Mouse (Mus musculus) mammary gland, adult 2 months (tissue): ENCODE data around the gene C5ar2. TPM values are rescaled to one million over a fixed set of nuclear protein-coding genes. Genes with fewer than 3 reads are reported as not detected.

ENCODE experiments used
- polyA plus RNA-seq: library from polyadenylated mRNA; depleted of rRNA; stranded (reverse); fragments of >200 nt; gene quantifications from 2 replicates; pipeline ENCODE4 v1.2.3, GENCODE M21; 2012; ENCODE audit warnings: low replicate concordance; rRNA removed

The C5ar2 gene
- 2.2 and 2.4 TPM in 2 replicates for polyA plus RNA-seq

DNA sequence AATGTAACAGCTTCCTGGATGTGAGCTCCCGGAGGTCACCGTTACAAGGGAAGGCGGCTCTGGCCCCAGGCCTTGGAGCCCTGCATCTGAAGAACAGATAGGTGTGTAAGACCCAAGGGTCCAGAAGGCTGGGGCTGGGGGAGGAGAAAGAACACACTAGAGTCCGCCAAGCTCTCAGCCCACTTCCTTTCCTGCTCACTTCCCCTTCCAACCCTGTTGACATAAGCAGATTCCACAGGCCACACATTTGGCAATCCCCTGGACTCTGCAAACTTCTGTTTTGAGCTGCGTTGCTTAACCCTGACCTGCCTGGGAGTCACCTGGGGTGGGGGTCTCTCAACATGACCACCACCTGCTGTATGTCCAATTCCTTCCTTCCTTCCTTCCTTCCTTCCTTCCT lies at the start of gene C5ar2:
Gene C5ar2, minus strand, starts transcription at position 88 of the 400 bp plus-strand sequence.

DNA sequence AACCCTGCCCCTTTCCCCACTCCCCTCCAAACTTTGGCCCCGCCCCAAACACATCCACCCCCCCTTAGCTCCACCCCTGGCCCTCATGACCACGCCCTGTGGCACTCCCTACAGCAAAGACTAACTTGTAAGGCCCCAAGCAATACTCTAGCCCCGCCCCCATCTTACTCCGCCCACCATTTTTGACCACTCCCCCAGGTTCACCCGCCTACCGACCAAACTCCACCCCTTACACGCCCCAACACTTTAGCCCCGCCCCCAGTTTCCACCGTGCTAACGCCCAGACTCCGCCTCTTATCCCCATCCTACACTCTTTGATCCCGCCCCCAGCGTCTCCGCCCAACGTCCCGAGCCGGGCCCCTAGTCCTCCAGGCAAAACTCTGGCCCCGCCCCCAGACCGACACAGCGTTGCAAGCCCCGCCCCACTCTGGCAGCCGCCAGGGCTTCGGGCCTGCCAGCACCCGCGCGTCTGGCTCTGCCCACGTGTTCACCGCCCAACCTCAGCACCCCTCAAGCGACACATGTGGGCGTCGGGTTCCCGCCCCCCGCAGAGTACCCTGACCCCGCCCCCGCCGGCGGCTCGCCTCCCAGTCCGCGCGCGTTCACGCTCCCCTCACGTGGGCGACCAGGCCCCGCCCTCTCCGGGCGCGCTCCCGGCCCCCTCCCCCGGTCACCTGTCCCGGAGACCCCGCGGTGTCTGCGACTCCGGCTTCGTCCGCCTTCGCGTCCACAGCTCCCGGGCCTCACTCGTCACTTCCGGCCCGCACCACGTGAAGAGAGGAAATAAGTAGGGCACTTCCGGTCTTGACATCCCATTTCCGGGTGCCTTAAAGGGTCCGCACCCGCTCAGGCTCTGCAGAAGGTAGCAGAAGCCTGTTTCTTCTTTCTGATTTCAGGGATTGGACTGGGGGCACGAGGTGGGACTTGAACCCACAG lies 42.3 kb upstream of the C5ar2 start, which contains the start of gene Ccdc9:
Gene Ccdc9, minus strand, starts transcription at position 770 of the 936 bp plus-strand sequence.

DNA sequence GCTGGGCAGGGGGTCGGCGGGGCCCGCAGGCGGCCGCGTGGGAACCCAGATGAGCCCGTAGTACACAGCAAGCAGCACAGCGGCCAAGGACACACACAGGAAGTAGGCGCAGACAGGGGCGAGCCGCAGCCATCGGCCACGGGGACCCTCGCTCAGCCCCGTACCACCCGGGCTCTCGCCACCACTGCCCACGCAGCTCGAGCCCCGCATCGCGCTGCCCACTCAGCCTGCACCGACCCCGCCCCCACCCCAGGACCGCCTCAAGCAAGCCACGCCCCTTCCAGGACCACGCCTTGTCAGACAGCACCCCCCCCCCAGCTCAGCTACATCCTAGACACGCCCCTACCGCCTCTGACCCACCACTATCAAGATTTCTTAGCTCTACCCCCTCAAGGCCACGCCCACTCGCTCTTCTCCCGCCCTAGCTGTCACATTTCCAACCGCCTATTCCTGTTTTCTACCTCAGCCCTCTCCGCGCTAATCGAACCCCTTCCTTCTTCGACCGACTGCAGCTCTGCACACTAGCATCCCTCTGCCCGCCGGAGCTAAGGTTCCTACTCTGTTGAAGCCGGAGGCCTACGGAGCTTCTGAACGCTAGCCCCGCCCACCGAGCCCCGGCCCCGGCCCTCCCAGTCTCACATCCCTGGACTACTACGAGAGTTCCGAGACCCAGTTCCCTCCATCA lies 29.3 kb upstream of the C5ar2 start, which contains the start of gene Inafm1:
Gene Inafm1, minus strand, starts transcription at position 537 of the 685 bp plus-strand sequence.

DNA sequence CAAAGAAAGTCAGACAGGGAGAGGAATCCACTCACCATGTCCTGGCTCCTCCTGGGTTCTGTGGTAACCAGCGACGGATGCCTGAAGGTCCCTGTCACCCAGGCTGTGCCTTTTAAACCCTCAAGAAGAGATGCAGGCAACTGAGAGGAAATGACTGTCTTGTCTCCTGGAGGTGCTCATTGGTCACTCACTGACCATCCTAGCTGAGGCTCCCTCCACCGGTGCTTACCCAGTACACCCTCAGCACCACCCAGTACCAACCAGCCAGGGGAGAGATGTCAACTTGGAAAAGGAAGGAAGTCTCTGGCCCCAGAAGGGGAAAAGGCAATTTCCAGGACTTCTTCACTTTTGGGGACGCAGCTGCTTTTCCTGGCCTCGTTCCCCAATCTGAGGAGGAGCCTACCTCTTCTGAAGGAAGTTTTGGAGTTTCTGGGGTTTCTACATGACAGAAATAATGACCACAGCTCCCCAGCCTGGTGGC lies 15.2 kb upstream of the C5ar2 start, which contains the start of gene C5ar1:
Gene C5ar1, minus strand, starts transcription at position 431 of the 481 bp plus-strand sequence.

DNA sequence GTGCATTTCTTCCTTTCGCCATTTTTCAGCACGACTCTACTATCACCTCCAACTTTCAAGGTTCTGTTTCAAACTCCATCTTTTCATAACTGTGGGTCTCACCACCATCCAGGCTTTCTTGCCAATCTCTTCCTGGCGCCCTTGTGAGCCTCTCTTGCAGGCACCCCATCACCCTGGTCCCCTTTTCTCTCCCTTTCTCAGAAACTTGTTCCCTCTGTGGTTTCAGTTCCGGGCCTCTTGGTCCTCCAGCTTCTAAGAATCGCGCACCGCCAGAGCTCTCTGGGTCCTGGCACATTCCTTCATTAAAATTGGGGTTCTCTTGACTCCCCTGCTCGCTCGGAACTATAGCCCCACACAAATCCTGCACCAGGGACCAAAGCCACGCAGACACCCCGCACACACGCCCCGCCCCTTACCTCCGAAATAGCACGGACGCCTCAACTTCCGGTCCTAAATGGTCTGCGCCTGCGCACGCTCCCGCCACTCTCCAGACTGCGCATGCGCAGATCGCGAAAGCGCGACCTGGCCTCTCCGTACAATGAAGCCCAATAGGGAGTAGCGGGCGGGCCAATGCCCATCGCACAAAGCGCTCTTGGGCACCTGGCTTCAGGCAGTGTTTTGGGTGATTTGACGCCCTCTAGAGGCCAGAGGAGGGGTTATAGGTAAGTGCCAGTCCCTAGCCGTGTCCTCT lies 22.2 kb downstream of the C5ar2 start, which contains the start of gene Dhx34:
Gene Dhx34, minus strand, starts transcription at position 456 of the 691 bp plus-strand sequence.

Other genes with a start within 250 kb of the C5ar2 start
- gene Bicra, start 196.2 kb downstream of the C5ar2 start, polyA plus RNA-seq = 10.1 and 43.2 TPM in 2 replicates
- gene Zfp541, start 182.3 kb downstream of the C5ar2 start, polyA plus RNA-seq = 0.03 and 0.05 TPM in 2 replicates
- gene Napa, start 145.7 kb downstream of the C5ar2 start, polyA plus RNA-seq = 258 and 285 TPM in 2 replicates
- 34.0 and 35.9 TPM in 2 replicates for gene Kptn, start 124.3 kb downstream of the C5ar2 start, polyA plus RNA-seq
- gene Slc8a2, start 114.3 kb downstream of the C5ar2 start, polyA plus RNA-seq = 0.73 and 1.2 TPM in 2 replicates
- 30.5 and 61.0 TPM in 2 replicates for gene Meis3, start 69.1 kb downstream of the C5ar2 start, polyA plus RNA-seq
- gene Dhx34, start 22.1 kb downstream of the C5ar2 start, polyA plus RNA-seq = 30.6 and 48.4 TPM in 2 replicates
- gene C5ar1, start 15.4 kb upstream of the C5ar2 start, polyA plus RNA-seq = 24.8 and 42.3 TPM in 2 replicates
- gene Inafm1, start 29.5 kb upstream of the C5ar2 start, polyA plus RNA-seq = 26.4 and 112 TPM in 2 replicates
- 24.1 and 26.8 TPM in 2 replicates for gene Ccdc9, start 42.6 kb upstream of the C5ar2 start, polyA plus RNA-seq
- gene Bbc3, start 64.2 kb upstream of the C5ar2 start, polyA plus RNA-seq = 19.3 and 130 TPM in 2 replicates
- gene Sae1, start 143.7 kb upstream of the C5ar2 start, polyA plus RNA-seq = 17.2 and 33.4 TPM in 2 replicates
- 33.2 and 54.9 TPM in 2 replicates for gene Zc3h4, start 156.8 kb upstream of the C5ar2 start, polyA plus RNA-seq
- gene Tmem160, start 208.6 kb upstream of the C5ar2 start, polyA plus RNA-seq = 107 and 246 TPM in 2 replicates
- not detected in 2 replicates for gene Npas1, start 233.6 kb upstream of the C5ar2 start, polyA plus RNA-seq